Mouse (Mus musculus): ENCODE measurements at regions not wholly inside any gene's neighbourhood (a gene's known extent, or its start where the extent isn't known, plus 50 kb on each side); places are given as distances from the start of the nearest gene placed in this dataset.

- Histone ChIP-seq H3K4me1 (replicated peaks; ENCODE audit: control insufficient read depth, insufficient read depth, low read length) (peaks cover 4% of the 10 kb centered on the region; the same call in 1 of the 2 replicates), H3K27ac (ENCODE audit: low read length) (no peak overlapping the region), H3K4me3 (replicated peaks; ENCODE audit: low read length) (no peak overlapping the region), H3K9ac (replicated peaks; ENCODE audit: low read depth, low read length) (no peak overlapping the region), H3K4me2 (ENCODE audit: low read length) (no peak overlapping the region), H3K27me3 (replicated peaks; ENCODE audit: control insufficient read depth, insufficient read depth, low read length) (no peaks in the 10 kb centered on the region), H3K9me3 (ENCODE audit: control insufficient read depth, low read length) (no peaks in the 10 kb centered on the region), H3K36me3 (ENCODE audit: control insufficient read depth, insufficient read depth) (no peaks in the 10 kb centered on the region)
- ATAC-seq, result no peak
- 37% methylated on average over 2 of the region's 2 CpGs for WGBS
Measured at GRCm38 (mm10) chr2:64860113-64860512, 164.7 kb downstream of the Grb14 start.

- H3K27ac ChIP-seq (ENCODE audit: low read length), result no peak overlapping the region
- H3K9ac ChIP-seq (replicated peaks; ENCODE audit: low read depth, low read length), result no peak overlapping the region
- H3K4me3 ChIP-seq (replicated peaks; ENCODE audit: low read length), result no peak overlapping the region
- H3K9me3 ChIP-seq (ENCODE audit: control insufficient read depth, low read length), result no peaks in the 10 kb centered on the region
- H3K4me1 ChIP-seq (replicated peaks; ENCODE audit: control insufficient read depth, insufficient read depth, low read length), result 0 out of 2 replicates have a peak, but pooled peaks cover 4% of the 10 kb centered on the region
- WGBS, result 11% methylated on average over 7 of the region's 7 CpGs
- peak overlapping the region; percentile 25; the same call in 1 of the 2 replicates for H3K4me2 ChIP-seq (ENCODE audit: low read length)
- H3K36me3 ChIP-seq (ENCODE audit: control insufficient read depth, insufficient read depth), result no peaks in the 10 kb centered on the region
- no peak for ATAC-seq
- H3K27me3 ChIP-seq (replicated peaks; ENCODE audit: control insufficient read depth, insufficient read depth, low read length), result no peaks in the 10 kb centered on the region; the same call in 1 of the 2 replicates
Measured at GRCm38 (mm10) chr2:64853918-64854317, 170.9 kb downstream of the Grb14 start.

GRCm38 (mm10) chr2:64852913-64853312 is 171.9 kb downstream of the Grb14 start:
- Histone ChIP-seq H3K9ac (replicated peaks; ENCODE audit: low read depth, low read length) (no peak overlapping the region), H3K4me1 (replicated peaks; ENCODE audit: control insufficient read depth, insufficient read depth, low read length) (0 out of 2 replicates have a peak, but pooled peaks cover 4% of the 10 kb centered on the region)
- WGBS, result 48% methylated on average over 5 of the region's 5 CpGs

GRCm38 (mm10) chr2:64851096-64851495 is 173.7 kb downstream of the Grb14 start:
- no peaks in the 10 kb centered on the region for H3K9me3 ChIP-seq (ENCODE audit: control insufficient read depth, low read length)
- no peak overlapping the region for H3K27ac ChIP-seq (ENCODE audit: low read length)
- 0 out of 2 replicates have a peak, but pooled peaks cover 4% of the 10 kb centered on the region for H3K4me1 ChIP-seq (replicated peaks; ENCODE audit: control insufficient read depth, insufficient read depth, low read length)
- 35% methylated on average over 4 of the region's 4 CpGs for whole genome bisulfite sequencing
- H3K9ac ChIP-seq (replicated peaks; ENCODE audit: low read depth, low read length), result no peak overlapping the region
- H3K27me3 ChIP-seq (replicated peaks; ENCODE audit: control insufficient read depth, insufficient read depth, low read length), result no peaks in the 10 kb centered on the region; the same call in 1 of the 2 replicates
- H3K4me2 ChIP-seq (ENCODE audit: low read length), result no peak overlapping the region
- no peak overlapping the region for H3K4me3 ChIP-seq (replicated peaks; ENCODE audit: low read length)
- no peaks in the 10 kb centered on the region for H3K36me3 ChIP-seq (ENCODE audit: control insufficient read depth, insufficient read depth)
- no peak for ATAC-seq

More at GRCm38 (mm10) chr2:64852913-64853312, 171.9 kb downstream of the Grb14 start:
- H3K4me3 ChIP-seq (replicated peaks; ENCODE audit: low read length), result no peak overlapping the region
- no peak overlapping the region for H3K4me2 ChIP-seq (ENCODE audit: low read length)
- H3K27ac ChIP-seq (ENCODE audit: low read length), result no peak overlapping the region
- no peaks in the 10 kb centered on the region for H3K9me3 ChIP-seq (ENCODE audit: control insufficient read depth, low read length)
- no peaks in the 10 kb centered on the region for H3K36me3 ChIP-seq (ENCODE audit: control insufficient read depth, insufficient read depth)
- H3K27me3 ChIP-seq (replicated peaks; ENCODE audit: control insufficient read depth, insufficient read depth, low read length), result no peaks in the 10 kb centered on the region; the same call in 1 of the 2 replicates
- ATAC-seq, result no peak

GRCm38 (mm10) chr2:64850656-64851055 is 174.1 kb downstream of the Grb14 start:
- Histone ChIP-seq H3K4me3 (replicated peaks; ENCODE audit: low read length) (no peak overlapping the region), H3K4me1 (replicated peaks; ENCODE audit: control insufficient read depth, insufficient read depth, low read length) (0 out of 2 replicates have a peak, but pooled peaks cover 4% of the 10 kb centered on the region), H3K27me3 (replicated peaks; ENCODE audit: control insufficient read depth, insufficient read depth, low read length) (no peaks in the 10 kb centered on the region; the same call in 1 of the 2 replicates), H3K4me2 (ENCODE audit: low read length) (no peak overlapping the region), H3K9ac (replicated peaks; ENCODE audit: low read depth, low read length) (no peak overlapping the region), H3K9me3 (ENCODE audit: control insufficient read depth, low read length) (no peaks in the 10 kb centered on the region), H3K36me3 (ENCODE audit: control insufficient read depth, insufficient read depth) (no peaks in the 10 kb centered on the region), H3K27ac (ENCODE audit: low read length) (no peak overlapping the region)
- no peak for ATAC-seq
- WGBS, result 70% methylated on average over 3 of the region's 3 CpGs

GRCm38 (mm10) chr2:64824494-64824893 is 200.3 kb downstream of the Grb14 start:
- no peak for ATAC-seq
- H3K9me3 ChIP-seq (ENCODE audit: control insufficient read depth, low read length), result no peaks in the 10 kb centered on the region
- H3K4me2 ChIP-seq (ENCODE audit: low read length), result no peak overlapping the region
- H3K4me1 ChIP-seq (replicated peaks; ENCODE audit: control insufficient read depth, insufficient read depth, low read length), result no peaks in the 10 kb centered on the region; the same call in 1 of the 2 replicates
- H3K4me3 ChIP-seq (replicated peaks; ENCODE audit: low read length), result no peak overlapping the region
- no peak overlapping the region for H3K27ac ChIP-seq (ENCODE audit: low read length)
- H3K36me3 ChIP-seq (ENCODE audit: control insufficient read depth, insufficient read depth), result no peaks in the 10 kb centered on the region
- 75% methylated on average over 9 of the region's 9 CpGs for WGBS
- no peaks in the 10 kb centered on the region for H3K27me3 ChIP-seq (replicated peaks; ENCODE audit: control insufficient read depth, insufficient read depth, low read length)
- no peak overlapping the region for H3K9ac ChIP-seq (replicated peaks; ENCODE audit: low read depth, low read length)

GRCm38 (mm10) chr2:64823905-64824304 is 200.9 kb downstream of the Grb14 start:
- Histone ChIP-seq H3K27me3 (replicated peaks; ENCODE audit: control insufficient read depth, insufficient read depth, low read length) (no peaks in the 10 kb centered on the region), H3K36me3 (ENCODE audit: control insufficient read depth, insufficient read depth) (no peaks in the 10 kb centered on the region), H3K4me2 (ENCODE audit: low read length) (no peak overlapping the region), H3K4me1 (replicated peaks; ENCODE audit: control insufficient read depth, insufficient read depth, low read length) (no peaks in the 10 kb centered on the region; the same call in 1 of the 2 replicates), H3K27ac (ENCODE audit: low read length) (no peak overlapping the region), H3K9ac (replicated peaks; ENCODE audit: low read depth, low read length) (no peak overlapping the region), H3K4me3 (replicated peaks; ENCODE audit: low read length) (no peak overlapping the region), H3K9me3 (ENCODE audit: control insufficient read depth, low read length) (no peaks in the 10 kb centered on the region)
- WGBS, result 10% methylated on average over 7 of the region's 7 CpGs
- ATAC-seq, result no peak

GRCm38 (mm10) chr2:64823074-64823473 is 201.7 kb downstream of the Grb14 start:
- Histone ChIP-seq H3K4me1 (replicated peaks; ENCODE audit: control insufficient read depth, insufficient read depth, low read length) (no peaks in the 10 kb centered on the region; the same call in 1 of the 2 replicates), H3K27me3 (replicated peaks; ENCODE audit: control insufficient read depth, insufficient read depth, low read length) (no peaks in the 10 kb centered on the region), H3K4me3 (replicated peaks; ENCODE audit: low read length) (no peak overlapping the region), H3K36me3 (ENCODE audit: control insufficient read depth, insufficient read depth) (no peaks in the 10 kb centered on the region), H3K27ac (ENCODE audit: low read length) (no peak overlapping the region), H3K4me2 (ENCODE audit: low read length) (no peak overlapping the region), H3K9me3 (ENCODE audit: control insufficient read depth, low read length) (no peaks in the 10 kb centered on the region), H3K9ac (replicated peaks; ENCODE audit: low read depth, low read length) (no peak overlapping the region)
- ATAC-seq, result no peak
- 35% methylated on average over 6 of the region's 6 CpGs for WGBS

- no peak overlapping the region for H3K9ac ChIP-seq (replicated peaks; ENCODE audit: low read depth, low read length)
- H3K9me3 ChIP-seq (ENCODE audit: control insufficient read depth, low read length), result no peaks in the 10 kb centered on the region
- no peaks in the 10 kb centered on the region for H3K4me1 ChIP-seq (replicated peaks; ENCODE audit: control insufficient read depth, insufficient read depth, low read length)
- no peak overlapping the region for H3K4me2 ChIP-seq (ENCODE audit: low read length)
- no peak for ATAC-seq
- no peak overlapping the region for H3K27ac ChIP-seq (ENCODE audit: low read length)
- 66% methylated on average over 5 of the region's 5 CpGs for WGBS
- no peak overlapping the region for H3K4me3 ChIP-seq (replicated peaks; ENCODE audit: low read length)
- H3K27me3 ChIP-seq (replicated peaks; ENCODE audit: control insufficient read depth, insufficient read depth, low read length), result no peaks in the 10 kb centered on the region
- H3K36me3 ChIP-seq (ENCODE audit: control insufficient read depth, insufficient read depth), result no peaks in the 10 kb centered on the region
Measured at GRCm38 (mm10) chr2:64818159-64818558, 206.6 kb downstream of the Grb14 start.
